Mouse (Mus musculus) B cell, adult 67 days (primary cell): Measurements from ENCODE around the gene Ggps1. TPM values are rescaled to one million over a fixed set of nuclear protein-coding genes. Genes with fewer than 3 reads are reported as not detected.

Experiments used
- total RNA-seq, 2 experiments: library from RNA; stranded (reverse); gene quantifications; 4 replicates each; pipeline ENCODE4 v1.2.4; 2023

Gene Ggps1
- 10 to 100 TPM; 59.3 to 60.7 TPM for total RNA-seq

DNA sequence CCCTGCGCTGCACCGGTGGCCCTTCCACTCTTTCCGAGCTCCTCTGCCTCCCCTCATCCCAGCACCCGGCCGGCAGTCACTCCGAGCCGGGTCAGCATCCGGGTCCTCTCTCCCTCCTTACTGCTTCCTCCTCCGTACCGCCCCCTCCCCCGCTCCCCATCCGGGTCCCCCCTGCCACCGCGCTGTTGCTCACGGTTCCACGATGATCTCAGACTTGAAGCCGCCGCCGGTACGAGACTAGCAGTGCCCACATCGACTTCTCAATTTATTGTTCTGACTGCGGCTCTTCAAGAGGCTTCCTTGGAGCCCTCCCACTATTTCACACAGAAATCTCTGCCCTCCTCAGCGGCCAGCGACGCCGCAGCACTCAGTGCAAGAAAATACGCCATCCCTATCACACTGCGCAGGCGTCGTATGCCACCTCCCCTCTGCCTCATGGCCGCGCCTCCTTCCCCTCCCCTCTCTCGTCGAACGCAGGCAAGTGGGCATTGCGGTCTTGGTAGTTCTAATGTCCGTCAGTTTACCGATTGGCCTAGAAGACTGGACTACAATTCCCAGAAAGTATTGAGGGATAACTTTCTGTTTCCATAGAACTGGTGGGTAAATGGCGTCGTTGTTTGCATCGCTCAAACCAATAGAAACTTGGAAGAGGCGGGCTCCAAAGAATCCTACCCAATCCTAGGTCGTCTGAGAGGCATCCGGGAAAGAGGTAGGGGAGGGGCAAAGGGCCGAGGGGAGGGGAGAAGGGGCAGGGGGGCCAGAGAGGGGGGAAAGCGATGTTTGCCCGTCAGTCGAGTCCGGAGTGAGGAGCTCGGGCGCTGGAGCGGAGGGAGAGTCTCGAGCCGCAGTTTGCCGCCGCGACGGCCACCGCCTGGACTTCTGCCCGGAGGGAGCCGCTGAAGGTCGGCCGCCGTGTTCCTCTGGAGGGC is at the start of gene Ggps1, which contains the start of gene Arid4b:
Gene Ggps1, minus strand, starts transcription at position 476 of the 929 bp plus-strand sequence.
Gene Arid4b, plus strand, starts transcription at position 220 of the 929 bp plus-strand sequence.

DNA sequence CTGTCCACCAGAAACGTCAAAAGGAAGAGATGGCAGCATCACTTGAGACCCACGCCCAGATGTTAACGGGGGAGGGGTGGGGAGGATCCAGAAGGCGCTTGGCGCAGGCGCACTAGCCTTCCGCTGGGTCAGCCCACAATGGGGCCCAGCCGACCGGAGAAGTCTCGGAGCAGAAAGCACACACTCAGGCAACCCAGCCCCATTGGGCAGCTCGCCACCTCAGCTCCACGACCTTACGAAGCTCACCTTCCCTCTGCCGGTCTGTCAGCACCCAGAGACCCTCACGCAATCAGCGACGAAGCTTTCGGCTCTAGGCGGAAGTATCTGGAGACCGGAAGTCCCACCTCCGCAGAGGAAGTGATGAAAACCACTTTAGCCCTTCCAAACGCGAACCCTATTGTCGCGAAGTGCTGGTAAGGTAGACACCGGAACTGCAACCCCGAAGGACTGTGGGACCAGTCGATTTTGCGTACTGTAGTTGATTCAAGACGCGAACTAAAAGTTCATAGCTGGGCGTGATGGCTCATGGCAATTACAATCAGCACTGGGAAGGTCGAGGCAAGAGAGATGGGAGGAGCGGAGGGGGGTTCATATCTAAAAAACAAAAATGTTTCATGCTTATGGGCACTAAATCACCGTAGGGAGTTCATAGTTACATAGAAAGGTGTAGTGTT is 23.9 kb downstream of the Ggps1 start, which contains the start of gene Tbce:
Gene Tbce, minus strand, starts transcription at position 347 of the 674 bp plus-strand sequence.

Other genes with a start within 250 kb of the Ggps1 start
- 10 to 100 TPM; 23.4 to 34.8 TPM for gene B3galnt2, start 109.0 kb downstream of the Ggps1 start, total RNA-seq
- 10 to 100 TPM; 95.9 to 98.8 TPM for gene Tbce, start 23.9 kb downstream of the Ggps1 start, total RNA-seq
- gene Arid4b, start 256 bp downstream of the Ggps1 start, total RNA-seq, result 100 to 1,000 TPM; 123 TPM